Mouse (Mus musculus) MEL (cell line): ENCODE measurements around the gene Irx2.

Source experiments
- CTCF ChIP-seq, 3 experiments: IDR thresholded peaks in 2 of 3; conservative IDR thresholded peaks in 1 of 3; 2 replicates each; pipeline ENCODE4 v1.5.1; 2011 to 2012; ENCODE audit warnings: low read length in 3 of 3, low read depth in 2 of 3, mild to moderate bottlenecking in 2 of 3, improper control_type of control experiment in 1 of 3, inconsistent platforms in 1 of 3, mixed read lengths in 1 of 3, moderate library complexity in 1 of 3; ENCODE audit not compliant: control insufficient read depth in 1 of 3, insufficient read depth in 1 of 3, poor library complexity in 1 of 3, severe bottlenecking in 1 of 3
- E2F4 ChIP-seq: IDR thresholded peaks from 2 replicates; pipeline ENCODE4 v1.6.1; 2011; ENCODE audit warnings: low read depth, low read length, improper control_type of control experiment, borderline replicate concordance
- EP300 ChIP-seq, 2 experiments: IDR thresholded peaks; 2 replicates each; pipeline ENCODE4 v1.6.1; 2011; ENCODE audit warnings: improper control_type of control experiment in 2 of 2, low read length in 2 of 2, low read depth in 1 of 2, mild to moderate bottlenecking in 1 of 2
- ETS1 ChIP-seq: IDR thresholded peaks from 2 replicates; pipeline ENCODE4 v1.6.1; 2012; ENCODE audit warnings: low read depth, mild to moderate bottlenecking, inconsistent platforms, low read length, improper control_type of control experiment, moderate library complexity
- KAT2A ChIP-seq: conservative IDR thresholded peaks from 2 replicates; pipeline ENCODE4 v1.6.1; 2012; ENCODE audit warnings: low read depth, low read length, improper control_type of control experiment, inconsistent platforms
- MXI1 ChIP-seq: IDR thresholded peaks from 2 replicates; pipeline ENCODE4 v1.6.1; 2011; ENCODE audit warnings: mild to moderate bottlenecking, low read depth, low read length, improper control_type of control experiment
- MYC ChIP-seq: IDR thresholded peaks from 2 replicates; pipeline ENCODE4 v1.6.1; 2011; ENCODE audit warnings: low read depth, mild to moderate bottlenecking, low read length, improper control_type of control experiment, moderate library complexity
- NRF1 ChIP-seq: IDR thresholded peaks from 2 replicates; pipeline ENCODE4 v1.6.1; 2014; ENCODE audit warnings: low read depth, mild to moderate bottlenecking, inconsistent platforms, low read length, improper control_type of control experiment, moderate library complexity; ENCODE audit not compliant: poor library complexity, insufficient read depth, severe bottlenecking
- POLR2A ChIP-seq, 2 experiments: IDR thresholded peaks; 2 replicates each; pipeline ENCODE4 v1.6.1; 2011 to 2012; ENCODE audit warnings: low read length in 2 of 2, mild to moderate bottlenecking in 2 of 2, control low read depth in 1 of 2, improper control_type of control experiment in 1 of 2, low read depth in 1 of 2, moderate library complexity in 1 of 2; ENCODE audit not compliant: control insufficient read depth in 1 of 2, insufficient read depth in 1 of 2, poor library complexity in 1 of 2
- RAD21 ChIP-seq: IDR thresholded peaks from 2 replicates; pipeline ENCODE4 v1.6.1; 2011; ENCODE audit warnings: mild to moderate bottlenecking, low read depth, low read length, improper control_type of control experiment
- USF1 ChIP-seq: IDR thresholded peaks from 2 replicates; pipeline ENCODE4 v1.6.1; 2014; ENCODE audit warnings: low read depth, mild to moderate bottlenecking, inconsistent platforms, low read length, improper control_type of control experiment, moderate library complexity
- ZC3H11A ChIP-seq: IDR thresholded peaks from 2 replicates; pipeline ENCODE4 v1.6.1; 2012; ENCODE audit warnings: low read depth, mild to moderate bottlenecking, inconsistent platforms, low read length, improper control_type of control experiment

GRCm38 (mm10) chr13:72625236-72625950, 3.2 kb upstream of the Irx2 start:
- no peak for TF ChIP-seq USF1
- TF ChIP-seq CTCF (IDR thresholded peaks at IDR 0.05 in 2 of 3, conservative IDR thresholded peaks at IDR 0.05 in 1 of 3; ENCODE audit: control insufficient read depth in 1 of 3, insufficient read depth in 1 of 3, low read depth in 2 of 3, low read length in 3 of 3, poor library complexity in 1 of 3, severe bottlenecking in 1 of 3), result no peak
- no peak for TF ChIP-seq MXI1
- no peak for TF ChIP-seq EP300 (IDR thresholded peaks at IDR 0.05; ENCODE audit: low read depth in 1 of 2, low read length in 2 of 2)
- no peak for TF ChIP-seq ETS1
- no peak for TF ChIP-seq E2F4
- TF ChIP-seq MYC, result no peak
- no peak for TF ChIP-seq RAD21
- no peak for TF ChIP-seq POLR2A (IDR thresholded peaks at IDR 0.05; ENCODE audit: control insufficient read depth in 1 of 2, insufficient read depth in 1 of 2, low read depth in 1 of 2, low read length in 2 of 2, poor library complexity in 1 of 2)
- TF ChIP-seq KAT2A, result no peak
- TF ChIP-seq ZC3H11A, result no peak
- no peak for TF ChIP-seq NRF1
